Mouse (Mus musculus) liver, adult (tissue): ENCODE measurements at regions not wholly inside any gene's neighbourhood (a gene's known extent, or its start where the extent isn't known, plus 50 kb on each side); places are given as distances from the start of the nearest gene placed in this dataset.

Experiments used
- GATA4 ChIP-seq: IDR thresholded peaks from 2 replicates; pipeline ENCODE4 v1.6.1; 2014; ENCODE audit warnings: mild to moderate bottlenecking, low read length; ENCODE audit not compliant: insufficient replicate concordance

DNA sequence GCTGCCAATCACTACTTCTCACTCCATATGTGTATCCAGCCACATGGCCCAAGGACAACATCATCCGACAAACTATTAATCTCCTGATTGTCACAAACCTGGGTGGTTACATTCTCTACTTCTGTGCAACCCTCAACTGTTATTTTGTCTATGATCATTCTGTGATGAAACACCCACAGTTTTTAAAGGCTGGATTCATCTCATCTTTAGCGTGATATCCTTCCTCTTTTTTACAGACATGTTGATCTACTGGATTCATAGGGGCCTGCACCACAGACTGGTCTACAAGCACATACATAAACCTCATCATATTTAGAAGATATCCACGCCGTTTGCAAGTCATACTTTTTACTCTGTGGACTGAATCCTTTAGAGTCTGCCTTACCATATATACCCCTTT lies 251.7 kb upstream of the Mad2l1 start:
- TF ChIP-seq GATA4 = no peak

DNA sequence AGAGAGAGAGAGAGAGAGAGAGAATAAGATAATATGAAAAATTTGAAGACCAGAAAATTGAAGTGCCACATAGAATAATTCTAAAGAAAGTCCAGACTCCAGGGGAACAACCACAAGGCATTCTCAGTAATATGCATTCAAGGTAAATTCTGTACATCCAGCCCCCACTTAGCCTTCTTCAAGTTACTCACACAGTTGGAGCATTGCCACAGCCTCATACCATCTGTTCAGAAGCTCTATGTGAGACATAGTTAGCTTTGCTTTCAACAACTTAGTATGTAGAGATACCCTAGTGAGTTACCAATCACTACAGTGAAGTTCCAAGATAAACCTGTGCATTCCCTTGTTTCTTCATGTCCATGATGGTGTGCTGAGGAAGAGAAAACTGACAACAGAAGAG lies 247.6 kb upstream of the Mad2l1 start:
- no peak for TF ChIP-seq GATA4

DNA sequence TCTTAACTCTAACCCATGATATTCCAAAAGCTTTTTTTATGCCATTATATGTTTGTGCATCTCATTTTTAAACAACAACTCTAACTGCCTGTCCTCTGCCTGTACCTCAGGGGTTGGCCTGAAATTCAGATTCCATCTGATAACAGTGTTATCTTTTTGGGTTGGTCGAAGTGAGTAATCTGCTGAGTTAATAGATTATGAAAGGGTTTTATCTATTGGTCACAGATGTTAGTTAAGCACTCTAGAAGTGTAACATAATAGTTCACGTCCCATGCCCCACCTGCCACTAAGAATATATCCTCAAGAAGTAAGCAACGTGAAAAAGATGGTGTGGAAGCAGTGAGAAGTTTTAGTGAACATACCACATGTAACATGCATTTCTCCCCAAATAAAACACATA lies 246.0 kb upstream of the Mad2l1 start:
- TF ChIP-seq GATA4 = no peak

DNA sequence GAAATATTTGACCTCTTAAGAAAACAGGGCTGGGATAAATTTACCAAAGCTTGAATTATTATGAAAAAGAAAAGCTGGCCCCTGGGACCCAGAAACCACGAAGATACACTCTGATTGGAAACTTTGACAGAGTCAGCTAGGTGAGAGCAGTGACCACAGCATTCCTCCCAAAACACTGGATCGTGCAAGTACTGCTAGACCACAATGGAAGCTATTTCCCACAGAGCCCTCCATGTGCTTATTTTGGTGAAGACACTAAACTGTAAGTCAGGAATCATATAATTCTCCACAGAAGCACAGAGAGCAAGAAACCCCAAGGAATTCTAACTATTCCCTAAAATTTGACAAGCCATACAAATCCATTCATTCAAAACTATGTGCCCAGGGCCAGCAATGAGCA lies 243.6 kb upstream of the Mad2l1 start:
- no peak for TF ChIP-seq GATA4

DNA sequence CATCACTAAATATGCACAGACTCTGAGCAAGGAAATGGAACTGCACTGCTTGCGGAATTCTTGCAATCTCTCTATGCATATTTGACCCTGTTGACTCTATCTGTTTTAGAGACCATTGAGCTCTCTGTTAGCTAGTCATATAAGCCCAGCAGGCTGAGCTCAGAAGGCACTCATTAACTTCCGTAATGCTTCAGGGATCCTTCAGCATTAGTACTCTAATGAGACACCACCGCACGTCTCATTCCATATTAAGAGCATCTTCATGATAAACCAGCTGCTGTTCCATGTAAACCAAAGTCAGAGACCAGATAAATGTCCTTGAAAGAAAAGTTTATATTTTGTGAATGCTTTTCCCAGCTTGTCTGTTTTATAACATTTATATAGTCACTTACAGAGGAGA lies 237.1 kb upstream of the Mad2l1 start:
- TF ChIP-seq GATA4 = no peak

DNA sequence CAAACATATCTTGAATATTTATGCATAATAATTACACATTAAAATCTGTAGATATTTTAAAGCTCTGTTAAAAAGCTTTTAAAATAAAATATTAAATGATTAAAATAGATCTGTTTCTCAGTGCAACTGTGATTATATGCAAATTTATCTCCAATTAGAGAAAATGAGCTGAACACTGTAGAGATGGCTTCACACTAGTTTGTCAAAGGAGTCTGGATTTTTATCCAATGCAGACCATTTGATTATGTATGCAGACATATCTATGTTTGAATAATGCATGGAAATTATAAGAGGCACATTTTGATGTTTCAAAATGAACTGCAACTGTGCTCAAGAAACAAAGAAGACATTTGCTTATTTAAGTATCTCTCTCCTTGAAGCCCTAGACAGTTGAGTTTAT lies 235.0 kb upstream of the Mad2l1 start:
- no peak for TF ChIP-seq GATA4

DNA sequence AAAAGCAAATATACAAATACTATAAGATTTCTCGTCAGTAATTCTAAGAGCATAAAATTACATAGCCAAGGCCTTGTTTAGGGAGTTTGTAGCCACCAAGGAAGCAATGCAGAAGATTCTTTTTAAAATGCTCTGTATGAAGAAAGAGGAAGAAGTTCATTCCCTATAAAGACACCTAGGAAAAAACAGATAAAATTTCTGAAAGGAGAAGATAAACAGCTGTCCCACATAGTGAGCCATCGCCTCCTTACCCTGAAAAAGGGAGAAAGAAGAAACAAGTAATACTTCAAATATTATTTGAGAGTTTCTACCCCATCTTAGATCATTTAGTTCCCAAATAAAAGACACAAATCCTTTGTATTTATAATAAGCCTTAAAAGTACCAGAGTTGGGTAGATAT lies 190.3 kb upstream of the Mad2l1 start:
- no peak for TF ChIP-seq GATA4

DNA sequence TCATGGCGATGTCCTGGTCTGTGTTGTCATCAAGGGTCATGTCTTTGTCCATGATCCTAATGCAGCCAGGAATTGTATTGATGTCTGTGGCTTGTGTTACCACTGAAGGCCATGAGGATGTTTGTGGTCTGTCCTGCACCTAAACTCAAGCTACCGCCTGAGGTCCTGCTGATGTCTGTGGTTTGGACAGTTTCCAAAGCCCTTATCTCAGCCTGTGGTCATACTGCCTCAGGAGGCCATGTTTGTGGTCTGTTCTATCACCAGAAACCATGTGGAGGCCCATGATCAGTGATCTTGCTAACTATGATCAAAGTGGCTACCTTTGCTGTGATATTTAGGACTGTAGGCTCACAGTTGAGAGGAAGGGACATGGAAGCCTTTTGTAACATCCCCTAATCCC lies 187.8 kb upstream of the Mad2l1 start:
- no peak for TF ChIP-seq GATA4

DNA sequence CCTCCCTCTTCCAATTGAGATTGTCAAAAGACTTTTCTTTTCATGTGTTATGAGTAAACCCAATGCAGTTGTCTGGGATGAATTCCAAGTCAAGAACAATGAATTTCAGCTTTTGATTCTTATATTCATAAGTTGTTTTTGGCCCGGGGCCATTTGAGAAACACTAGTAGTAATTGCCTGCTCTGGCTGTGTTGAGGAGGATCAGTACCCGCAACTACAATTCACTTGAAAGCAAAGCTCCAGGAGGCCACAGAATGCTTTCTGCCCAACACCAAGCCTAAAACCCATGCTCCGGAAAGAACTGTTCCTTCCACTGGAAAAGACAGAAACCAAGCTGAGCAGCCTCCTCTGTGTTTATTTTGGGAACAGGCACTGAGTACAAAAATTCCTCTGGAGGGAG lies 174.1 kb upstream of the Mad2l1 start:
- TF ChIP-seq GATA4 = no peak

DNA sequence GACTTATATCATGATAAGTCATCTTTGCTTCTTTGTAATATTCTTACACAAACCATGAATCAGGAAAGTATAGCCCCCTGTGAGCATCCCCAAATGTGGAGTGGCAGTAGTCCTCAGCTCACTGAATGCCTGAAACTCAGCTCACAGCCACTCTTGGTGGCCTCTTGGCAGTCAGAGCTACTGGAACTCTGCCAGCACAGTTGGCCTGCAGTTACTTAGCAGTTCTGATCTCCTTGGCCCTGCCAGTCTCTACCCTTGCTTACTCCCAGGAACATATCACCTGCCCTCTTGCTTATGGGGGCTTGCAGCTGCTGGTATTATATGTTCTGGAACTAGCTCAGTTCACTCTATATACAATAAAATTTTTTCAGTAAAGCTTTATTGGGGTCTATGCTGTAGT lies 167.9 kb upstream of the Mad2l1 start:
- TF ChIP-seq GATA4 = no peak

DNA sequence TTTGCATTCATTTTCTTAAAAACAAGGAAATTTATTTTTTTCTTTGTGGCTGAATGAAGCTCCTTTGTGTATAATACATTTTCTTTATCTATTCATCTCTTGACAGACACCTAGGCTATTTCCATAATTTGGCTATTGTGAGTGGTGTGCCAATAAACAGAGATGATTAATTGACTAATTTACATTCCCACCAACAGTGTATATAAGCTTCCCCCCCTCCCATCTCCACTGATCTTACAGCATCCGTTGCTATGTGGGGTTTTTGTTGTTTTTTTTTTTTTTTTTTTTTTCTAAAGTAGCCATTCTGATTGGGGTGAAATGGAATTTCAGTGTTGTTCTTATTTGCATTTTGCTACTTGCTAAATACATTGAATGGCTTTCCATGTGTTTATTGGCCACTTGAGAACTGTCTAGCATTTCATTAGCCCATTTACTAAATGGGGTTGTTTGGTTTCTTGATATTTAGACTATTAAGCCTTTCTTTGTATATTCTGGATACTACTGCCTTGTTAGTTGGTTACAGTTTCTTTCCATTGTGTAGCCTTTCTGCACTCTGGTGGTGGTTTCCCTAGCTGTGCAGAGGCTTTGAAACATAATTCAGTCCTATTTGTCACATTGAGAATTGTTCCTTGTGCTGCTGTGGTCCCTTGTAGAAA lies 153.8 kb upstream of the Mad2l1 start:
- TF ChIP-seq GATA4 = no peak

DNA sequence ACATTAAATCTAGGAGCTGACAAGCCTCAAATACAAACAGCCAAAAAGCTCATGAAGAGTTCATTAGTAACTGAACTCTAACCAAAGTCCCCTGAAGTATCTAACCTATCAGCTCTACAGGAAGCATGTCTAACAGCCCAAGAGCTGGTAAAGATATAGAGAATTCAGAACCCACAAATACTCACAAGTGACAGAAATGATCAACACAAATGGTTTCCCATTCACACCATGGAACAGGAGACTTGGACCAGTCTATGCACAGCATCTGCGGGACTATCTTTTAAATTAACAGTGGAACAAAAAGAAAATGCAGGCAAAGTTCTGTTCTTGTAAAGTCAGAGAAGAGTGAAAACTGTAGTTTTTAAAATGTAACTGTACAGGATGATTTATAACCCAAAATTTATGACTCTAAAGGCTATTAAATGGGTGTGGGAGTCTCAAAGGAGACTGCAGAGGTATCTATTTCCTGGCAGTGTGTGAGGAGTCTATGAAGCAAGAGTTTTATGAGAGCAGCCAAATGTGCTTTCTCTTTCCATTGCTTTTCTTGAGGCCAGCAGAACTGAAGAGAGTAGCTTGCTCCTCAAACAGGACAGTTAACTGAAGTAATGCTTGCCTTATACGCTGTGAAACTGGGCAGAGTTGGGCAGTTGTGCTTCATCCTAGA lies 152.7 kb upstream of the Mad2l1 start:
- no peak for TF ChIP-seq GATA4

DNA sequence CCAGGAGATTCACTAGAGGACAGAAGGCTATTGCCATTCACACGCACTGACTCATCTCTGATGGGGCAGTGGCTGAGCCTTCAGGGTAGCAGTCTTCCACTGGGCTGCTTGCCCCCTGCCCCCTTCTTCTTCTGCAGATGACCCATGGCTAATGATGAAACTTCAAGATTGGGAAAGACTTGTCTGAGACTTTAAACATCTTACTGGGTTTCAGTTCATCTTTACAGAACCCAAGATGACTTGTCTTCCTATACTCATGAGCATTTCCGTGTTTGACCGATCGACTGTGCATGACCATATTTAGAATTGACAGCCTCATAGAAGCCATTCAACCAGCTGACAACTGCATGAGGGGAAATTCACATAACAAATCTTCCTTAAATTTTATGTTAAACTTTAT lies 140.0 kb upstream of the Mad2l1 start:
- TF ChIP-seq GATA4 = no peak

DNA sequence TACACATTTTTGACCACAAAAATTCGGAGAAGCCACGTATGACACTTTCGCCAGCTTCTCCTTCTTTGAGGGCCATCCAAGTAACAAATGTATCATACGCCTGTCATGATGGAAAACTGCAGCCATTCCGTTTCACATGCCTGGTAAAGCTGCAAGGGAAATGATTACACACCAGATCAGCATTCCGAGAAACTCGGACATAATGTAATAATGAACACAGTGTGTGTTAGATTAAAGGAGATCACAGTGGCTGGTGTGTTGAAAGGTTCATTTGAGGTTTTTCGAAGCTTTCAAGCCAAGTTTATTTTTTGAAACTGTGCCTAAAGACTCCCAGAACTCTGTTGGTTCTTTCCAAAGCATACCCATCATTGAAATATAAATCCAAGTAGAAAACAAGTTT lies 137.8 kb upstream of the Mad2l1 start:
- no peak for TF ChIP-seq GATA4

DNA sequence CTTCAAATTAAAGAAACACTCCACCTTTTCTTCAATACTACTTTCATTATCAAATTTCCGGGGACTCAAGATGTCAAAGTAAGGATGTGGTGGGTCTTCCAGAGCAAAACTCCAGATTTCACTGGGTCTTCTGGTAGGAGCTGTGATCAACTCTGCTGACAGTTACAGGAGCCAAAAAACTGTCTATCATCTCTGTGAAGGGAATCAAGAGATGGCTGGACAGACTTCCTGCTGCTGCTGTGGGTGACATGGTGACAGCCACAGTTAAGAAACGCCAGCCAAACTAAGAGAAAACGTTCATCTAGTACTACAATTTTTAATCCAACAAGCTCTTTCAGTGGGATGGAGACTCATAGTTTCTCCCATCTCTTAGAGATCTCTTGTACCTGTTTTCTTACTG lies 136.5 kb upstream of the Mad2l1 start:
- no peak for TF ChIP-seq GATA4

DNA sequence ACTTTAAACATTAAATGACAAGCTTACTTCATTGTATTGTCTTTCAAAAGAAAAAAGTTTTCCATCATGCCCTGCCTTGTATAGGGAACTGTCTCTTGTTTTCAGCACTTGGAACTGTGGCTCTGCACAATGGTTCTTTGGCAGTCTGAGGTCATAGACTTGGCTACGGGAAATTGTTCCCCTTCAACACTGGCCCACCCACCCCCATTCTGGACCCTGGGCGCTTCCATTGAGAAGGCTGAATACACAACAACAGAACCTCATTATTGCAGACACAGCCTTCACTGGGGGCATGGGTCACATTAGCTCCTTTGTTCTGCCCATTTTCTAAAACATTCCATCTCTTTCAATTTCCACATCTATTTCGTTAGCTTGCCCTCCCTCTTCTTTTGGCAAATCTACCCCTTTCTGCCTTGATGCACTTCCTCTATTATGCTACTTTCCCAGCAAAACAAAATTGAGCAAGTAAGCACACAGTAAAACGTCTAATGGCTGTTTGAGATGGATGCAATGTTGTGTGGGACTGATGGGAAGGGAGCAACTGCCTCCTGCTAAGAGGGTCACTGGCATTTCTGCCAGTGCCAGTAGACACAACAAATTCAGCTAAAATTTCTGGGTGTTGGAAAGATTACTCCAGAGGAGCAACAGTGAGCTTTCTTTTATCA lies 136.0 kb upstream of the Mad2l1 start:
- TF ChIP-seq GATA4 = no peak

DNA sequence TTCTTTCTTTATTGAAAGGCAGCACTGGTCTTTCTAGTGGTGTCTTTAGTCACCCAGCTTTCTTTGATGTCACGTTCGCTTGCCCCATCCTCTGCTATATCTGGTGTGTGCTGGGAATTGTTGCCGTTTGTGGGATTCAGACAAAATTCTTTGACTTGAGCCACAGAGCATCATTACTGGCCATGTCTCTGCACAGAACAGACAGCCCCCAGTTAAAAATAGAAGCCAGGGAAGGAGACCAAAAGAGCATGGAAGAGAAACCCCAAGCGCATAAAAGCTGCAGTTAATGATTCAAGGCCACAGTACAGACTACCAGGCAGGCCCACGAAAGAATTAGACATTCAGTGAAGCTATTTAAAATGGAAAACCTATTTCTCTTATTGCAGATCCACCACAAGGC lies 133.7 kb upstream of the Mad2l1 start:
- no peak for TF ChIP-seq GATA4
